Mouse (Mus musculus) left cerebral cortex, postnatal 14 days (tissue): ENCODE measurements around the gene Odf2. TPM values are rescaled to one million over a fixed set of nuclear protein-coding genes. Genes with fewer than 3 reads are reported as not detected.

Source experiments
- DNase-seq, 2 experiments: peaks; one replicate each; pipeline ENCODE4 v3.0.0; 2021 to 2022; ENCODE audit warnings: low spot score in 2 of 2, mixed read lengths in 1 of 2
- intact Hi-C: fragments of 180-260 bp; cut with DNase I; formaldehyde crosslinking; loops from one replicate; pipeline ENCODE4 v1.15.1; 2025
- long read RNA-seq, 2 experiments: library from polyadenylated mRNA; stranded (forward); transcript quantifications; one replicate each; pipeline ENCODE4 v2.0.0; 2021
- total RNA-seq, 2 experiments: library from RNA; stranded (reverse); gene quantifications; 2 replicates each; pipeline ENCODE4 v1.2.3; 2021

Odf2 gene
- total RNA-seq, result 10 to 100 TPM; 92.6 to 95.3 TPM
- long read RNA-seq, experiment 1, transcript Odf2-203 (17 exons, 2,305 nt), result major isoform, 13 of 66 reads
- long read RNA-seq, experiment 1, partial matches to known transcripts, result 14 of 66 reads
- long read RNA-seq, experiment 1, other reads (novel, unspliced or antisense), result 34 of 66 reads
- long read RNA-seq, experiment 2, transcript Odf2-203 (17 exons, 2,305 nt), result major isoform, 16 of 91 reads
- long read RNA-seq, experiment 2, transcript Odf2-204 (21 exons, 3,826 nt), result minor isoform, 7 of 91 reads
- long read RNA-seq, experiment 2, partial matches to known transcripts, result 23 of 91 reads
- long read RNA-seq, experiment 2, other reads (novel, unspliced or antisense), result 42 of 91 reads

GRCm38 (mm10) chr2:29889066-29889944 is at the start of gene Odf2:
Gene Odf2 (plus strand): TSS chr2:29889221.
- intact Hi-C loops, result no loop called here
- DNase-seq, result peak; percentile 99 to 100

- intact Hi-C loops, result no loop called here
- no peak for DNase-seq
These were observed 49.6 kb upstream of the Odf2 start for GRCm38 (mm10) chr2:29839460-29839859.

GRCm38 (mm10) chr2:29843231-29844105 is 45.6 kb upstream of the Odf2 start:
- peak in 1 of 2 experiments; percentile 77 for DNase-seq
- intact Hi-C loops, result no loop called here

- intact Hi-C loops, result no loop called here
- no peak for DNase-seq
These were observed 44.9 kb upstream of the Odf2 start for GRCm38 (mm10) chr2:29844115-29844514.

GRCm38 (mm10) chr2:29844661-29845060 is 44.4 kb upstream of the Odf2 start:
- no peak for DNase-seq
- intact Hi-C loops, result no loop called here

GRCm38 (mm10) chr2:29845636-29846035 is 43.4 kb upstream of the Odf2 start:
- no peak for DNase-seq
- intact Hi-C loops, result no loop called here

GRCm38 (mm10) chr2:29846061-29846853 is 42.8 kb upstream of the Odf2 start:
- intact Hi-C loops, result no loop called here
- DNase-seq, result peak in 1 of 2 experiments; percentile 51

GRCm38 (mm10) chr2:29846911-29847310 is 42.1 kb upstream of the Odf2 start:
- intact Hi-C loops, result no loop called here
- no peak for DNase-seq

GRCm38 (mm10) chr2:29849041-29849440 is 40.0 kb upstream of the Odf2 start:
- intact Hi-C loops, result no loop called here
- DNase-seq, result no peak

- intact Hi-C loops, result no loop called here
- no peak for DNase-seq
These were observed 39.1 kb upstream of the Odf2 start for GRCm38 (mm10) chr2:29849841-29850480.

GRCm38 (mm10) chr2:29852957-29853485 is 36.0 kb upstream of the Odf2 start:
- no peak for DNase-seq
- intact Hi-C loops, result no loop called here

- intact Hi-C loops, result no loop called here
- no peak for DNase-seq
These were observed 35.3 kb upstream of the Odf2 start for GRCm38 (mm10) chr2:29853736-29854135.

- no peak for DNase-seq
- intact Hi-C loops, result no loop called here
These were observed 33.3 kb upstream of the Odf2 start for GRCm38 (mm10) chr2:29855585-29856210.

GRCm38 (mm10) chr2:29856451-29857260 is 32.4 kb upstream of the Odf2 start:
- intact Hi-C loops, result no loop called here
- DNase-seq, result no peak

GRCm38 (mm10) chr2:29857341-29857740 is 31.7 kb upstream of the Odf2 start:
- DNase-seq, result no peak
- intact Hi-C loops, result no loop called here

- DNase-seq, result no peak
- intact Hi-C loops, result no loop called here
These were observed 31.1 kb upstream of the Odf2 start for GRCm38 (mm10) chr2:29857967-29858366.
